Mouse (Mus musculus) liver (tissue): ENCODE data around the gene Slc35b1.

Experiments
- DNase-seq: peaks from one replicate; pipeline ENCODE4 v3.0.0-alpha.2; 2020; ENCODE audit warnings: mixed read lengths

Slc35b1 gene

DNA sequence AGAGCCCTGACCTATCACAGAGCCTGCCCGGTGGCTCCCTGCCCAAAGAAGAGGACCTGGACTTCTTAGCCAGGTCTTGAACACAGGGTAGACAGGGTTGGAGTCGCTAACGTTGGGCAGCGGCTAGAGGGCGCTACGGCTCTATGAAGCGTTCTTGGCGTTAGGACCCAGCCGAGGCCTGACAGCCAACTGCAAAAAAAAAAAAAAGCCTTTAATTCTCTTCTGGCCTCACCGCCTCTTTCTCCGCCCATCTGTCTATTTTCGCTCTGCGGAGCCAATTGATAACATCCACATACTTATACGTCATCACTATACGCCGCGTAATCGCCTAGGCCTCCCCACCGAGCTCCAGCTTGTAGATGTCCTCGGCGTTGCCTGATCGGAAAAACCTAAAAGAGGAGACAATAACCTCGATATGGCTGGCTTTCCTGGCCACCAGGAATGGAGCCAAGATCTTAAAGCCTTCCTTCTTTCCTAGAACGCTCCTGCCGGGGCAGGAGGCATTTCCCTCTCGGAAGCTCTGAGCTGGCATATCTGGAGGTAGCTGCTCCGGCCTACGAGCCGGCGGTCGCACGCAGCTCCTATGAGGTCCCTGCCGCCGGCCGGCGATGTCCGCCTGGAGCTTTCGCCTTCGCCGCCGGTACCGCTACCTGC lies at the start of gene Slc35b1:
Slc35b1 (plus strand) TSS at position 374 of the 654 bp plus-strand sequence.
- DNase-seq = peak; percentile 92

DNA sequence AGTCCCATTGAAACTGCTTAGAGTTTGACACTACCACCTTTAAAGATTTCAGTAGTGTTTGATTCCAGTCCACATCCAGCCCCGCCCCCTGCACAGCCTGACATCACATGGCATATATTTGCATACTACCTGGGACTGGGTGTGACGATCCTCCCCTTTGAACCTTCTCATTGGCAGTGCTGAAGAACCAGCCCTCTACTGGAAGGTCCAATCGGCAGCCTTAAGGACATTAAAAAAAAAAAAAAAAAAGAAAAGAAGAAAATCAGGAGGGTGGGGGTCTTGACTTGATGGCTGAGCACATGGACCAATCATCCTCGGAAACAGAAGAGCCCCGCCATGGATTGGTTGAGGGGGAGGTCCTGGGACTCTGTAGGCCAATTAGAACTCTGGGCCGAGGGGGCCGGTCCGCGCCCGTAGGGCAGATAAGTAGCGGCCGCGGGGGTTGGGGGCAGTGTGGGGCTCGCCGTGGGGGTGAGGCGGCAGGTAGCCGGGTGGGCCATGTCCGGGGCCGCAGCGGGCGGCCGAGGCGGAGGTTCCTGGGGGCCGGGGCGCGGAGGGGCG lies 47.8 kb upstream of the Slc35b1 start, which contains the start of gene Fam117a:
Fam117a (plus strand) TSS at position 451 of the 561 bp plus-strand sequence.
- DNase-seq = peak; percentile 94

DNA sequence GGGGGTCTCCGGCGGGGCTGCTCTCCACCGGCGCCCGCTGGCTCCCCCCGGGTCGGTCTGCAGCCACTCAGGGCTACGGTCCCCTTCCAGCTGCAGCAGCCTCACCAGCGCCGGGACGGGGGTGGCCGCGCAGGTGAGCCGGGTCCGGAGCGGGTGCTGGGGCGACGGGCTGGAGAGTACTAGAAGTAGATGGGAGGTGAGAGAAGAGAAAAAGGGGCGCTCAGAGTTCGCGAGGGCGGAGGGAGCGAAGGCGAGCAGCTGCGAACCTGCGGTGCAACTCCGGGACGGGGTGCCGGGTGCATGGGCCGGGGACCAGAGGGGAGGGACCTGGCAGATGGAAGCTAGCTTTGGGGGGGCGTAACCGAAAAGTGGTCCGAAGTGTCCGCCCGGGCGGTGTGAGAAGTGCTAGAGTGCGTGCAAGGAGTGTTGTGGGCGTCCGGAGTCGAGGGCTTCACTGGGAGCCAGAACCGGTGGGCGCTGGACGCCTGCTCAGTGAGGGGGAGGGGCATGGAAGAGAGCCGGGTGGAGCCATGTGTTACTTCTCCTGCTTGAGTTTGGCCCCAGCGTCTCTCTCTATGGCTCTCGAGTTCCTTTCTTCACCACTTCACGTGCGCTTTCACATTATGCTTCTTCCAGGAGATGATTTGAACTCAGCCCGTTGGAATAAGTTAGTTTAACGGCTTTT lies 47.2 kb upstream of the Slc35b1 start:
- DNase-seq = peak; percentile 86

DNA sequence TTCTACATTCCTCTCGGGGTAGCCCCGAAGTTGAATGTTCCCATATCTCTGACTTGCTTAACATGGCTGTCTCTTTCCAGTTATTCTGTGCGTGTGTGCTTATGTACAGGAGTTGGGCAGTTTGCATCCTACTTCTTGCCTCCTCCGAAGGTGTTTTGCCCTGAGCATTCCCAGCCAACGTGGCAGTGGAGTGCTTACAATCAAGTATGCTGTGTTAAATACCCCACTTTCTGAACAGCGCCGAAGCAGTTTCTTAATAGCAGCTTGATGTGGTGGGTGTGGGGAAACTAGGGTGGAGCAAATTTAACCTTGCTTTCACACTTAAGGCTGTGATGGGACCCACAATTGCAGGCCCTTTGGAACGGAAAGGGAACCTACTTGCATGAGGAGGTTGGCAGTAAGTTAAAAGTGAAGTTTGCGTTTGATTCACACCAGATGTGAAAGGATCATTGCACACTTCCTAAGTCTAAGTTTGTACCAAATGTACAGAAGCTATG lies 46.6 kb upstream of the Slc35b1 start:
- DNase-seq = peak; percentile 33

DNA sequence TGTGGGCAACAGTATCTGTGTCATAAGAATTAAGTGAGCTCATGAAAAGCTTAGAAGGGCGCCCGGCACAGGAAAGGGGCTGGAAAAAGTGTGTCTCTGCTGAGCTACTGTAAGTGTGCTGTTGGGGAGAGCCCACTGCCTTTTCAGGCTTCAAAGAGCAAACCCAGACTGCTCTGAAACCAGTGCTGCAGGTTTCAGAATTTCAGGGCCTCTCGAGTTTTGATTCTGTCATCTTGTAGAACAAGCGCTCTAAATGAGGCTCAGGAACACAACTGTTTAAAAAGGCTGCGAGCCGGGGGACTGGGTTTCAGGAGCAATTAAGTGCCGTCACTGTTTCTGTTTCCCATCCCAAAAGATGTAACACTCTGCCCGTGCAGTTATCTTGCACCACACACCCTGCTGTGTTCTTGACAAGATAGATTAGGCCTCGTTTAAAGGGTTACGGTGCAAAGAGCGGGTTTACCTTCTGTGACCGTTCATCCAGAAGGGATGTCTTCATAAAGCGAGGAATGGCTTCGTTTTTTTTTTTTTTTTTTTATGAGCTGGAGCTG lies 44.9 kb upstream of the Slc35b1 start:
- peak; percentile 87 for DNase-seq

DNA sequence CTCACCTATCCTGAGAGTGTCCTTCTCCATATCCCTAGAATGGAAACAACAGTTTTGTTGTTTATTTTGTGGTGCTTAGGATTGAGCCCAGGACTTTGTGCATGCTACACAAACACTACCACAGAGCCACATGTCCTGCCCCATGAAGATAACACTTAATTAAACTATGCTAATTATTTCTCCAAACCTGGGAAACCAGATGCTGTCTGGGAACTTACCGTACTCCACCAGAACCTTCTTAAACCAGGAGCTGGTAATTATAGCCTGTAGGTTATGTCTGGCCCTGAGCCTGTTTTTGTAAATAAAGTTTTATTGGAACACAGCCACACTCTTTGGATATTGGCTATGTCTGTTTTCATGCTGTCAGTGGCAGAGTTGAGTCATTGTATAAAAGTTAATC lies 44.2 kb upstream of the Slc35b1 start:
- DNase-seq = no peak

DNA sequence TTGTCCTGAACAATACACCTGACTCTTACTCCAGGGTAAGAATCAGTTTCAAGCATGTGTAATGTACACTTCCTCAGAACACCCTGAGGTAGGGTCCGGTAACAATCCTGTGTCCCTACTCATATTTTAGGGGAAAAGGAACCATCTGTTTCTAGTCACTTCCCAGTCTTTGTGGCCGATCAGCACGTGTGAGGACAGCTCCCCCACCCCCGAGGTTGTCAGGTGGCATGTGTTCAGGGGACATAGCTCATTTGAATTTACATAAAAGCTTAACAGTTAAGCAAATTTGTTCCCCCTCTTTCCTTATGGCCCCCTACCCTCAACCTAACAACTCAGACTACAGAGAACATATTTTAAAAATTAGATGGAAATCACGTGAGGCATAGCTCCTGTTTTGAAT lies 43.8 kb upstream of the Slc35b1 start:
- DNase-seq = peak; percentile 45

DNA sequence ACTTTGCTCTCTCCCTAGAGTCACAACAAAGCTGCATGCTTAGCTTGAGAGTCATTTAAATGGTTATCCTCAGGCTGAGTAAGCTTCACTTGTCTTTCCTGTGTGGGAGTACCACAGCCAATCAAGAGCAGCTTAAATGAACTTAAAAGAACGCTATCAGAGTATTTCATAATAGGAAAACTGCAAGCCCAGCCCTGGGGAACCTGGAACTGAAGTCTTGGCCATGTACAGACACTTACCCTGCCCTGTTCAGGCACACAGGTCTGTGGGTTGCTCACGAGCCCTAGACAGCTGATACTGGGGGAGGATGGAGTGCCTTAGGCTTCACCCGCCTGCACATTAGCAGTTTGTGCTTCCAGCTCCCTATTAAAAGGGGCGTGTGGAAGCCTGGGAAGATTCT lies 41.3 kb upstream of the Slc35b1 start:
- DNase-seq = no peak

DNA sequence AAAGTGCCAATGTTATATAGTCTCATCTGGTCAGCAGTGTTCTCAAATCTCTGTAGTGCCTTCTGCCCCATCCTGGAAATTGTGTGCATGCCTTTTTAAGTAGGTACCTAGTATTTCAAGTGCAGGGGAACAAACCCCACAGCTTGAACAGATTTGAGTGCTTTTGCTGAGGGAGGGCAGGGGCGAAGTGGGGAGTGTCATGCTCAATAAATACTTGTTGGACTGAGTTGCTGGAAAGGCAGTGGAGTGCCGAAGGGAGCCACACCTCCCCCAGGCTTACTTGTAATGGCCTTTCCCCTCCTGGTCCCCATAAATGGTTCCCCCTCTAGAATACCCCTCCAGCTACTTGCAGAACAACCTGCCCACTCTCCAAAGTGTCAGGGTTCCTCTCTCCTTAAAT lies 40.3 kb upstream of the Slc35b1 start:
- DNase-seq = no peak

DNA sequence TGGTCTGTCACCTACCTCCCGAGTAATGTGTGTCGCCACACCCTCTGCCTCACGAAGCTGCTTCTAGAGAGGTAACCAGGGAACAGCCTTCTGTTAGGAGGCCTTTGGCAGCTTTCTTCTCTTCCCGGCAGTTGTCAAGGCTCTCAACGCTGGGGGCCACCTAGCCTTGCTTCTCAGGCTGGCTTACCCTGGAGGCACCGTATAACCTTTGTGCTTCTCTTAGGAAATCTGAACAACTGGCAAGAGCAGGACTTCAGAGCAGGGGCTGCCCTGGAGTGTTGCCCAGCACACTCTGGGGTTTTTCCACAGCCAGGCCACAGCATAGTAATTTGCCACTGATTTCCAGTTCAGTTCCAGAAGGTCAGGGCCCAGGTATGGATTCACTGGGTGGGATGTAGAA lies 34.2 kb upstream of the Slc35b1 start:
- DNase-seq = no peak

DNA sequence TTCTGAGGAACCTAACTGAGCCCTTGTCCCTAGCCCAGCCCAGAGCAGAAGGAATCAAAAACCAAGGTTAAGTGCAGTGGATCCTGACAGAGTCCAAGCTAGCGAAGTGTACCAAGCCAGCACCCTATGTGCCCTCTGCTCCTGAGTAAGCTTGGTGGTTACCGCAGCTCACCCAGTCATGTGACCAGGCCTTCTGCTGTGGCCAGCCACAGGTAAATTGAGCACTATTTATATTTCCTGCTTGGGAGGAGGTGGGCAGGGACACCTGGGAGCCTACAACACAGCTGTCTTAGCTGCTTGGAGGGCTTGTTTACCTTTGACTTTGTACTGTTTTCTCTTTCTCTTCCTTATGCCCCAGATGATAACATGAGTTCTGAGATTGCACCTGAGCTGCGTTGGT lies 33.5 kb upstream of the Slc35b1 start:
- no peak for DNase-seq

DNA sequence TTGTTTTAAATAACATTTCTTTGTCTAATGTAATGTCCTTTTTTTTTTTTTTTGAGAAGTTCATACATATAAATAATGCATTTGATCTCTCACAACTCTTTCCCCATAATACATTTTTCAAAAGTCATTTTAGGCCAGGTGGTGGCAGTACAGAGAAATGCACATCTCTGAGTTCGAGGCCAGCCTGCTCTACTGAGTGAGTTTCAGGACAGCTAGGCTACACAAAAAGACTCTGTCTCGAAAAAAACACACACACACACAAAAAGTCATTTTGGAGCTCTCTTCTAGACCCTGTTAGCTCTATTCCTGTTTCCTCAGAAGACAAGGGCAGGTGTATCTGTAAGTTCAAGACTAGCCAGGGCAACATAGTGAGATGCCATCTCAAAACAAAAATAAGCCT lies 31.8 kb upstream of the Slc35b1 start:
- no peak for DNase-seq

DNA sequence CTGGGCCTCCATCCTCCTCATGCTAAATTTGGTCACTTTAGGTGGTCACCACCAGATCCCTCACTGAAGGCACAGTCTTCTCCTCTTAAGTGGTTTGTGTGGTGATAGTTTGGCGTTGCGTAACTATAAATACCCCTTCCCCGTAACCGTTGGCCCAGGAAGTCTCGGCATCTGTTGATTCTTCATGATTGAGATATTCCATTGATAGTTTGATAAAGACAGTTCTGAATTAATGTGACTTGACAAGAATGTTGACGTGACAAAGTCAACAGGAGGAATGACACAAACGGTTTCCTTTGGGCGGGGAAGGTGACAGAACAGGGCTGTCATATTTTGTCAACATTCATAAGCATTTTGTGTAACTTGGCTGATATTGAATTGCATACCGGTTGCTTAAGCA lies 31.3 kb upstream of the Slc35b1 start:
- DNase-seq = no peak

DNA sequence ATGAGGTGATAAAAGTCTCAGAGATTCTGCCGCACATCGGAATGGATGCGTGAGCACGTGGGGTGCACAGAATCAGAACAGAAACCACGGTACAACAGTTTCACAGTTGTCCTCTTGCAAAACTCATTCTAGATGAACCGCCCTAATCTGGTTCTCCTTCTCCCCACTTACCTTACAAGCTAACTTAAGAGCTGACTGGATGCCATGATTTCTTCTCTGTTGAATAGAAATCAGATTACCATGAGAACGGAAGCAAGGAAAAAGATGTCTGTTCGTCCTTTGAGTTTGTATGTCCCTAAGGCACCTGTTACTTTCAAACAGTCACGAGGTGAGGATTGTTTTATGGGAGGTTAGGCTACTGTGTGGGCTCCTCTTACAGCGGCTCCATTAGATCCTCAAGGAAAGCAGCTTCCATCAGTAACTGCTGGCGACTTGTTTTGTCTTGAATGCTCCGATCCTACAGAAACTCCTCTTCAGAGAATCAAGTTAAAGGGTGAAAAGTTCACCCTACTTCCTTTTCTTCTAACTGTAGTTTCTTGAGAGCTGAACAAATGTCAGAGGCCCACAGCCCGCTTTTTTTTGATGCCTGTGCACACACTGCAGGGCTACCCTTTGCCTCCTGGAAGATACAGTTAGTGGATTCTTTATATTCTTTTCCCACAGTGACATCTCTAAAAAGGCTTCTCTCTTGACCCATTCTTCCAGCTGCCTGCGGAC lies 30.1 kb upstream of the Slc35b1 start:
- no peak for DNase-seq

DNA sequence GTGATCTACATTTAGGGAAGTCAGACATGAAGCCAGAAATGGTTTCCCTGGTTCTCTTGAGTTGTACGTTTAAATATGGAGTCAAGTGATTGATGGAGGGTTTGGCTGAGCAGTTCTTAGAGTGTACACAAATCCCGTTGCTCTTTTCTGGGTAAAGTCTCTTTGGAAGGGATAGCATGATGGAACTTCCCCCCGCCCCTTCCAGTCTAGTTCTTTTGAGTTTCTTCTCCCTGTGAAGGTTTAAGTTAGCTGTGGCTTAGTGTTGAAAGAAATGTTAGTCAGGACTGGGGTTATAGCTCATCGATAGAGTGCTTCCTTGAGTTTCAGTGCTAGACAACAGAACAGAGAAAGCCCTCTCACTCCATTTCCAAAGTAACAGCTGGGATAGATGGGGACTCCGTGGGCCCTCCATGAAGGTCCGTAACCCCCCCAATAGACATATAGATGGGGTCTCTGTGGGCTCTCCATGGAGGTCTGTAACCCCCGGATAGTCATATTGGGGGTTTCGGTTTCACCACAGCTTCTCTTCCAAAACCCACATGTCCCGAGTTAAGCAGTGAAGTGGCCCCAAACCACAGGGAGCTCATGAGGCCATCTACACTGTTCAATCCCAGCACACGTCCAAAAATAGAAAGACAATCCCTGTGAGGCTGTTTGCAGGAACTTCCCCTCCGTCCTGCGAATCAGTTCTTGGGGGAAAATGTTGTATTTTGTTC lies 29.4 kb upstream of the Slc35b1 start:
- DNase-seq = no peak

DNA sequence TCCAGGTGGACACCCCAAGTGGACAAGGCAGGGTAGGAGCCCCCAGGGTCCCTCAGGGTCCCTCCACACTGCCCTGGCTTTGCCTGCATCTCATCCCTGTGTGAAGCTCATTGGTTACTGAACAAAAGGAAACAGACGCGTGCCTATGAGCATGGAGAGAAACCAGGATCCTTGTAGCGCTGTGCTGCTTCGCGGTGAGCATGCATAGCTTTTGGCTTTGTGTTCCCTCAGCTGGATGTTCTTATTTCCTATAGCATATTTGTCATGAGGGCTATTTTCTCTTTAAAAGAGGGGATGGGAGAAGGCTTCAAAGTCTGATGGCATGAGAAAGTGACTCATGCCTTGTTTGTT lies 28.9 kb upstream of the Slc35b1 start:
- no peak for DNase-seq

DNA sequence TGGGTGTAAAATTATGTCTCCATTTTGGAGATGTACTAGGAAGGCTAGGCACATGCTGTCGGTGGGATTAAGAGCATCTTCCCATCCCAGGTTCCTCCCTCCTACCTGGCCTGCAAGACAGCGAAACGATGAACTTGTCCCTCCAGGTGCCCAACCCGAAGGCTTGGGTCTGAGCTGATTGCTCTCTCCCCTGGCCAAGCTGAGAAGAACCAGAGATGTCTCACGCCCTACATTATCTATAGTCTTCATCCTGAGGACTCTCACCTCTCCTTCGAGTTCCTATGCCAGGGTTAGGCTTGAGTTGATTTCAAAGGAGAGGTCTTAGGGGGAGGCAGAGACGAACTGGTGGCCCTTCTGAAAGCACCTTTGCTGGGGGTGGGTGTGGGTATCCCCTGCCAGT lies 28.5 kb upstream of the Slc35b1 start:
- DNase-seq = peak; percentile 55

DNA sequence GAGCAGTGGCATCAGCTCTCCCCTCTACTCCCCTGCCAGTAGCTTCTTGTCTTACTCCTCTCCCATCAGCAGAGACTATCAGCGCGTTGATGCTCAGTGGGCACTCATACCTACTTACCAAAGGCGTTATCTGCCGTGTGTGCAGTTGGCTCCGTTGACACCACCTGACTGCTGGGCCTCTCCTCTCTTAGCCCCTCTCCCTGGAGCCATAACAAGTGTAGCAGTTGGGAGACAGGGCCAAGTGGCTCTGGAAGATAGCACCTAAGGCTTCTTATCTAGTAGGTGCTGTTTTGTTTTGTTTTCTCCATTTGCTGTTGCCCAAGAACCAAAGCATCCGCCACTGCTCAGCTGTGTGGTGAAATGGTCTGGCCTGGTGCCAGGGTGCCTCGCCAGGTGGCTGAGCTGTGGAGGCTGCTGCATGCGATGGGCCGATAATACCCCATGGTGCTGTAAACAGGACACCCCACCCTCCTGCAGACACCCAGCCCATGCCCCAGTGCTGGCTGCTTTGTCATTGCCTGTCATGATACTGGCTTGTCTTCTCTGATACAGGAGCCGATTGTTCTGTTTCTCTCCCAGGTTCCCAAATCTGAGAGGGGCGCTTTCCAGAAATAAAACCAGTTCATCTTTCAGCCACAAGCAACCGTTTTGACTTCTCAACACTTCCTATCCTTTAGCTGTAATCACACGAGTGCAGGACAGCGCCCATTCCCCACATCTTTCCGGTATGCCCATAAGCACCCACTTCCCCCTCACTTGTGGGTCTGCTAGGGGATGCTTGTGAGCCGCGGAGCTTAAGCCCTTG lies 27.8 kb upstream of the Slc35b1 start:
- DNase-seq = peak; percentile 96

DNA sequence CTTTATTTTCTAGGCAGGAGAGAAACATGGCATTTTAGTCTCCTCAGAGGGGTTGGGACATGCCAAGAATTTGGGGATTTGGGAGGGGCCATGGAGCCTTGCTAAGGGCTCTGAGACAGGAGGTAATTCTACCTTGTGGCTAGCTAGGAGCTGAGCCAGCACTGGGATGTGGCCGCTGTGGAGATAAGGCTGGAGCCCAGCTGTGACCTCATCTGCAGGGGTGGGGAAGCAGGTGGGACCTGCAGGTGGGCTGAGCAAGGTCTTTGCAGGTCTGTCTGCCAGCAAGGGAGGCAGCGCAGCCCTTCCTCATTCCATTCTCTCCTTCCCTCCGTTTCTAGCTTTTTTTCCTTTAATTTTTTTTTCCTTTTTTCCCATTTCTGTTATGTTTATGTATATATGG lies 26.2 kb upstream of the Slc35b1 start:
- peak; percentile 52 for DNase-seq

DNA sequence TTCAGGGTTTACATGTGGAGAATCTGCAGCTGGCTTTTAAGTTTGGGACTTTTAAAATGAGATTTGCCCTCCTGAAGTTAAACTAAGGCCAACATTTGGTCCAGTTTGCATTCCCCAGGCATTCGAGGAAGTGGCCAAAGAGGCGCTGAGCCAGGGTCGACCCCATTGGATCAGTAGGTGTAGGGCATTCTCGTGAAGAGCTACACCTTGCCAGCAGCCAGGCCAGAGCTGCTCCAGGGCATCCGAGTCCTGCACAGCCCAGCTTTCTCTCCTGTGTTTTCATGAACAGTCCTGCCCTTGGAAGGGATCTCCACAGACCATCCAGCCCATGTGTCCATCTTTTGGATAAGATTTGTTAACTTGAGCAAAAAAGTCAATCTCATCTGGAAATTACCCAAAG lies 20.1 kb upstream of the Slc35b1 start:
- no peak for DNase-seq

DNA sequence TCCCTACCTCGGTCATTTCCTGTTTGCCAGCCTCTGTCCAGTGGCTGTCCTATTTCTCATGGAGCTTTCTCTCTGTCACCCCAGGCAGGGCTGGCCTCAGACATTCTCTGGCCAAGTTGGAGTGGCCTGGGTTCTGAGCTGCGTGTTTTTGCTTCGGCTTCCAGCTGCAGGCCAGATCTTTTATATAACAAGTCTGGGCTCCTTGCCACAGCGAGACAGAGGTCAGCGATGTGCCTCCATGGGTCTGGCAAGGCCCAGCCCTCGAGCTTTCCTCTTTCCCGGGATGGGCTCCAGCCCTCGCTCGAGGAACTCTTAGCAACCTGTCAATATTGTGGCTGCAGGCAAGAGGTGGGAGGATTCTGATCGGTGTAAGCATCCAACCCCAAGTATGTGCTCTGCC lies 18.9 kb upstream of the Slc35b1 start:
- no peak for DNase-seq
